Mouse (Mus musculus) cerebellum, adult 9-10 months (tissue): Measurements from ENCODE around the gene Hyal1.

Experiments used
- DNase-seq: peaks from one replicate; pipeline ENCODE4 v3.0.0; 2022

The Hyal1 gene

DNA sequence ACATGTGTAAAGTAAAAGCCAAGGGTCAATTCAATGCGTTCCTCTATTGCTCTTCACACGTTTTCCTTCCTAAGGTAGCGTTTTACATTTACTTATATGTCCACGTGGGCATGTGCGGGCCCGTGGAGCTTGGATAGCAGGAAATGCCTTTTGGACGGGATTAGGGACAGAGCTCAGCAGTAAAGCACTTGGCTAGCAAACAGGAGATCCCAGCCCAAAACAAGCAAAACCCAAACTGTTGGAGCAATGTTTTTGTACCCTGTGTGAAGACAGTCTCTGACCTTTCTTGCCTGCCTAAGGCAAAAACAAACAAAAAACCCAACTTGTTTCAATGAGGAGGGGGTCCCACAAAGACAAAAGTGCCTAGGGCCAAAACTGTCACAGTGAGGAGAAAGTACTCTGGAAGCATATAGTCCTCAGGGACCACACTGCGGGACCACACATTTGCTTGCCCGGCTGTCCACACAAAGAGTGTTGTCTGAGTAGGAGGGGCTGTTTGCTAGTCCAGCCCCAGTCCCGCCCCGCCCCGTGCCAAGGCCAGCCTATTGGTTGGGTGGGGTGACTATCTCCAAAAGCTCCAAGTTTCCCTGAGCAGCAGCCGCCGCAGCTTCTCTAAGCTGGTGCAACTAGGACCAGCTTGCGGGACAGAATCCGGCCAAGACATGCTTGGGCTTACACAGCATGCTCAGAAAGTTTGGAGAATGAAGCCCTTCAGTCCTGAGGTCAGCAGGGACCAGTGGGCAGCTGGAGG lies at the start of gene Hyal1:
Gene Hyal1 (plus strand): TSS at position 571 of the 751 bp plus-strand sequence.
- no peak for DNase-seq

- peak; percentile 96 for DNase-seq
These were observed 42.8 kb upstream of the Hyal1 start, which contains the start of gene Tmem115 for GRCm38 (mm10) chr9:107533791-107534407. Gene Tmem115 (plus strand): TSS chr9:107533945.

DNA sequence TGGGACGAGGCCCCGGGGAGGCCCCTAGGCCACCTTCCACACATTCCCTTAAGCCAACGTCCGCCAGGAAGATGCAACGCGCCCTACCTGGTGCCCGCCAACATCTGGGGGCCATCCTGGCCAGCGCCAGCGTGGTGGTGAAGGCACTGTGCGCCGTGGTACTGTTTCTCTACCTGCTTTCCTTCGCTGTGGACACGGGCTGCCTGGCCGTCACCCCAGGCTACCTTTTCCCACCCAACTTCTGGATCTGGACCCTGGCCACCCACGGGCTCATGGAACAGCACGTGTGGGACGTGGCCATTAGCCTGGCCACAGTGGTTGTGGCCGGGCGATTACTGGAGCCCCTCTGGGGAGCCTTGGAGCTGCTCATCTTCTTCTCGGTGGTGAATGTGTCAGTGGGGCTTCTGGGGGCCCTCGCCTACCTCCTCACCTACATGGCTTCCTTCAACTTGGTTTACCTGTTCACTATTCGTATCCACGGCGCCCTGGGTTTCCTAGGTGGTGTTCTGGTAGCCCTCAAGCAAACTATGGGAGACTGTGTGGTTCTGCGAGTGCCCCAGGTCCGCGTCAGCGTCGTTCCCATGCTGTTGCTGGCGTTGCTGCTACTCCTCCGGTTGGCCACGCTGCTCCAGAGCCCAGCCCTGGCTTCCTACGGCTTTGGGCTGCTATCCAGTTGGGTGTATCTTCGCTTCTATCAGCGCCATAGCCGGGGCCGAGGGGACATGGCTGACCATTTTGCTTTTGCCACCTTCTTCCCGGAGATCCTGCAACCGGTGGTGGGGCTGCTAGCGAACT lies 42.1 kb upstream of the Hyal1 start:
- DNase-seq: peak; percentile 65

- no peak for DNase-seq
These were observed 38.5 kb upstream of the Hyal1 start for GRCm38 (mm10) chr9:107538231-107538630.

- DNase-seq: no peak
These were observed 38.0 kb upstream of the Hyal1 start for GRCm38 (mm10) chr9:107538711-107539110.

GRCm38 (mm10) chr9:107539940-107540339 lies 36.8 kb upstream of the Hyal1 start:
- no peak for DNase-seq

DNA sequence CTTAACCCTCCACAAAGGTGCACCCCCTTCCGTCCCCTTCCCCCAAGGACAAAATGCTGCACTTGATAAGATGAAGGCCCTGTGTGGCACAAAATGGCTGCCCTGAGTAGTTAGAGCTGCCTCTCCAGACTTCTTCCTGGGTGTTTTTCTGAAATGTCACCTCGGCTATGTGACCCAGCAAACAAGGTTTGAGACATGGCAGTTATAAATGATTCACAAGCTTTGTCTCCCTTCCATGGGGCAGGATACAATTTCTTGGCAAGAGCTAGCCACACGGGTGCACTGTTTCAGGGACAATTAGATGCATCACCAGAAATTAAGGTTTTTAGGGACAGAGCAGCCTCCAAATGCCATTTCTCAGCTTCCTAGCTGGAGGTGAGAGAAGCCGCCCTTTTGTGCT lies 36.3 kb upstream of the Hyal1 start:
- no peak for DNase-seq

DNA sequence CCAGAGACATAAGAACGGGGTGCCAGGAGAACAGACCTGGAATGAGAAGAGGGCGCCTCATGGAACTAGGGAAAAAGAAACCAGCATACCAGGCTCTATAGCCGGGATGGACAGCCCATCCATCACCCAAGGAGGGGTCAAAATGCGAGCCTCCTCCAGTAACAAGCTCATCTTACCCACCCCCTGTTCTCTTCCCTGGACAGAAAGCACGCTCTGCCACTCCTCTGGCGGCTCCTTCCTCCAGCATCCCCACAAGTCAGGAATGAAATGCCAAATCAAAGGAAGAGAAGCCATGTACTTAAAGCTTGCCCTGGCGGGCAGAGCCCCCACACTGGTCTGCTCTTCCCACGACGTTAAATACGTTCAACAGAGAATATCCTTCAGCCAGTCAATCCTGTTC lies 35.7 kb upstream of the Hyal1 start:
- no peak for DNase-seq

- peak; percentile 94 for DNase-seq
These were observed 35.0 kb upstream of the Hyal1 start, which contains the start of the genes Cyb561d2 and Nprl2 for GRCm38 (mm10) chr9:107541474-107542351. Gene Cyb561d2 (minus strand): TSS chr9:107542193. Gene Nprl2 (plus strand): TSS chr9:107542226.

- DNase-seq: no peak
These were observed 34.4 kb upstream of the Hyal1 start for GRCm38 (mm10) chr9:107542352-107542686.

- DNase-seq: peak; percentile 63
These were observed 34.0 kb upstream of the Hyal1 start for GRCm38 (mm10) chr9:107542721-107543120.

GRCm38 (mm10) chr9:107543299-107543698 lies 33.4 kb upstream of the Hyal1 start:
- DNase-seq: no peak

- DNase-seq: peak; percentile 59
These were observed 32.5 kb upstream of the Hyal1 start for GRCm38 (mm10) chr9:107544196-107544700.

GRCm38 (mm10) chr9:107544729-107545128 lies 32.0 kb upstream of the Hyal1 start:
- DNase-seq: peak; percentile 63

- DNase-seq: no peak
These were observed 31.5 kb upstream of the Hyal1 start for GRCm38 (mm10) chr9:107545199-107545598.

GRCm38 (mm10) chr9:107545602-107546001 lies 31.1 kb upstream of the Hyal1 start:
- peak; percentile 86 for DNase-seq

DNA sequence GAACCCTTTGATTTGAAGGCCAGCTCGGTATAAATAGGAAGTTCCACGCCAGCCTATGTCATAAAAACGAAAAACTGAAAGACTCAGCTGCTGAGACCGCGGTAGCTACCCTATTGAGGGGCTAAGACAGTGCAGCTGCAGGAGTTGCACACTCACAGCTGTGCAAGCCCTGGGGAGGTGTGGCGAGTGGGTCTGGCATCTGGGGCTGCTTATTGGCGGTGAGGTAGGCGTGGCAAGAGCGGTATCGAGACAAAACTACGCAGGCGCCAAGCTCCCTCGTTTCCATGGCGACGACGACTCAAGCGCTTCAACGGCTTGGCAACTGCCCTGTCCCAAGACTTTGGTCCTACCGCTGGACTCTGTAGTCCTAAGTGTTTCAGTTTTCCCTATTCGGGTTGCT lies 29.7 kb upstream of the Hyal1 start, which contains the start of gene Zmynd10:
Gene Zmynd10 (plus strand): TSS at position 273 of the 400 bp plus-strand sequence.
- DNase-seq: peak; percentile 51

DNA sequence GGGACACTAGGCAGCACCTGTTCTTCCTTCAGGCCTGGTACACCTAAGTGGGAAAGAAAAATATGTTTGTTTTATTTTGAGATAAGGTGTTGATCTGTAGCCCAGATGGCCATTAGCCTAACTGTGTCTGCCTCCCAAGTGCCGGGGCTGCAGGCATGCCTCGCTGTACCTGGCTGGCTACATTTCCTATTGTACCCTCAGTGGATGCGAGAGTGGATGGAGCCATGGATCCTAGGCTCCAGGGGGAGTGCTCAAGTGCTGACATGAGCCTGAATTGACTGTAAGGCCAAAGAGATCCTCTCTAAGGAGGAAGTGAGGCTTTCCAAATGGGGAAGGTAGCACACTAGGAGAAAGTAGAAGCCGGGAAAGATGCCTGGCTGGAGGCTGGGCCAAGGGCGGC lies 28.8 kb upstream of the Hyal1 start:
- DNase-seq: no peak

DNA sequence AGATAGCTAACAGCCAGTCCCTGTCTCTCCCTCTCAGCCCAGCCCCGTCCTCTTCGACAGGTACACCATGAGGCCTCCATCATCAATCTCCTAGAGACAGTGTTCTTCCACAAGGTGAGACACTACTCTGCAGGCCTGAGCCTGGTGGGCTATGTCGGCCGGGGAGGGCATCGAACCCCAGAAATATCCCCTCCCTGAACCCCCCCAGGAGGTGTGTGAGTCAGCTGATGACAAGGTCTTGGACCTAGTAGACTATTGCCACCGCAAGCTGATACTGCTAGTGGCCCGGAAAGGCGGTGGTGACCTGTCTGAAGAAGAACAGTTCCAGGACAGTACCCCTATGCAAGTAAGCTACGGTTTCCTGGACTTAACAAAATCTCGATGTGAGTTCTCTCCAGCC lies 27.9 kb upstream of the Hyal1 start:
- peak; percentile 50 for DNase-seq

DNA sequence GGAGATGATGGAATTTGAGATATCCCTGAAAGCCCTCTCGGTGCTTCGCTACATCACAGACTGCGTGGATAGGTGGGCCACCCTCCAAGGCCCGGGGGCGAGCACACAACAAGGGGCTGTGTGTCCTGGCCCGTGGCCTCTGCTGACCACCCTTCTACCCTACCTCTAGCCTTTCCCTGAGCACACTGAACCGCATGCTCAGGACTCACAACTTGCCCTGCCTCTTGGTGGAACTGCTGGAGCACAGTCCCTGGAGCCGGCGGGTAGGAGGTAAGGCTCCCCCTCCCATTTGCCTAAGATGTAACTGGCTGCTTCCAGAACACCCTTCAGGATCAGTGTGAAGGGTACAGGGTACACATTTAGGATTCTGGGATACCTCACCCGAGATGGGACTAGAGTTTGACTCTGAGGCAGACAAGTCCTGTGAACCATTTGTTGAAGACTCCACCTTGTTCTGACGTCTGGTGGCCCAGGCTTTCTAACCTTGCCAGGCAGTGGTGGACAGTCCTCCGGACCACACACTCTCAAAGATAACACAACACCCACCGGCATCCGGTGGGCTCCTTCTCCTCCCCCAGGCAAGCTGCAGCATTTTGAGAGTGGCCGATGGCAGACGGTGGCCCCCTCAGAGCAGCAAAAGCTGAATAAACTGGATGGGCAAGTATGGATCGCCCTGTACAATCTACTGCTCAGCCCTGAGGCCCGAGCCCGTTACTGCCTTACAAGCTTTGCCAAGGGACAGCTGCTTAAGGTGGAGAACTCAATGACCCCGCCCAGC lies 27.2 kb upstream of the Hyal1 start:
- no peak for DNase-seq

DNA sequence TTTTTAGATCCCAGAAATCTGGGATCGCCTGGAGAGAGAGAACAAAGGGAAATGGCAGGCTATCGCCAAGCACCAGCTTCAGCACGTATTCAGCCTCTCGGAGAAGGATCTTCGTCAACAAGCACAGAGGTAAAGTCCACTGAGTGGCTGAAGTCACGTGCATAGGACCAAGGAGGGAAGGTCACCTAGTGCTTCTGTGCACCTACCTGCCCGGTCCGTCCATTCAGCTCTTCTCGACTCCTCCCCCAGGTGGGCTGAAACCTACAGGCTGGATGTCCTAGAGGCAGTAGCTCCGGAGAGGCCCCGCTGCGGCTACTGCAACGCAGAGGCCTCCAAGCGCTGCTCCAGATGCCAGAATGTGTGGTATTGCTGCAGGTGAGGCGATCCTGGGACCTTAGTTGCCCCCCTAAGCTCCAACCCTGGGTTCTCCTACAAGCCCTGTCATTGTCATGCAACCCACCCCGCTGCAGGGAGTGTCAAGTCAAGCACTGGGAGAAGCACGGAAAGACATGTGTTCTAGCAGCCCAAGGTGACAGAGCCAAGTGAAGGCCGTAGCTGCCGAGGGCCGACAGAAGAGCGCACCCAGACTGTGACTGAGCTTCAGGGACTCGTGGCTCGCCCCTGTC lies 26.1 kb upstream of the Hyal1 start:
- peak; percentile 53 for DNase-seq
